Mouse (Mus musculus) MEL (cell line): Measurements from ENCODE around the gene Ube2j1.

Source experiments
- CTCF ChIP-seq, 3 experiments: IDR thresholded peaks in 2 of 3; conservative IDR thresholded peaks in 1 of 3; 2 replicates each; pipeline ENCODE4 v1.5.1; 2011 to 2012; ENCODE audit warnings: low read length in 3 of 3, low read depth in 2 of 3, mild to moderate bottlenecking in 2 of 3, improper control_type of control experiment in 1 of 3, inconsistent platforms in 1 of 3, mixed read lengths in 1 of 3, moderate library complexity in 1 of 3; ENCODE audit not compliant: control insufficient read depth in 1 of 3, insufficient read depth in 1 of 3, poor library complexity in 1 of 3, severe bottlenecking in 1 of 3
- MAZ ChIP-seq: IDR thresholded peaks from 2 replicates; pipeline ENCODE4 v1.6.1; 2012; ENCODE audit warnings: low read depth, mild to moderate bottlenecking, inconsistent platforms, low read length, improper control_type of control experiment
- POLR2A ChIP-seq, 2 experiments: IDR thresholded peaks; 2 replicates each; pipeline ENCODE4 v1.6.1; 2011 to 2012; ENCODE audit warnings: low read length in 2 of 2, mild to moderate bottlenecking in 2 of 2, control low read depth in 1 of 2, improper control_type of control experiment in 1 of 2, low read depth in 1 of 2, moderate library complexity in 1 of 2; ENCODE audit not compliant: control insufficient read depth in 1 of 2, insufficient read depth in 1 of 2, poor library complexity in 1 of 2
- TAL1 ChIP-seq: IDR thresholded peaks from 2 replicates; pipeline ENCODE4 v1.6.1; 2012; ENCODE audit warnings: mild to moderate bottlenecking, inconsistent platforms, low read length, moderate library complexity, mixed read lengths
- TCF12 ChIP-seq: IDR thresholded peaks from 2 replicates; pipeline ENCODE4 v1.6.1; 2014; ENCODE audit warnings: low read depth, mild to moderate bottlenecking, inconsistent platforms, low read length, improper control_type of control experiment, moderate library complexity
- ZKSCAN1 ChIP-seq: IDR thresholded peaks from 2 replicates; pipeline ENCODE4 v1.6.1; 2012; ENCODE audit warnings: low read depth, mild to moderate bottlenecking, inconsistent platforms, low read length, improper control_type of control experiment, moderate library complexity
- ZMIZ1 ChIP-seq: IDR thresholded peaks from 2 replicates; pipeline ENCODE4 v1.6.1; 2012; ENCODE audit warnings: low read depth, mild to moderate bottlenecking, inconsistent platforms, low read length, improper control_type of control experiment, moderate library complexity

- TF ChIP-seq TCF12 (no peak), CTCF (IDR thresholded peaks at IDR 0.05 in 2 of 3, conservative IDR thresholded peaks at IDR 0.05 in 1 of 3; ENCODE audit: control insufficient read depth in 1 of 3, insufficient read depth in 1 of 3, low read depth in 2 of 3, low read length in 3 of 3, poor library complexity in 1 of 3, severe bottlenecking in 1 of 3) (no peak), TAL1 (no peak), POLR2A (IDR thresholded peaks at IDR 0.05; ENCODE audit: control insufficient read depth in 1 of 2, insufficient read depth in 1 of 2, low read depth in 1 of 2, low read length in 2 of 2, poor library complexity in 1 of 2) (no peak), MAZ (no peak), ZKSCAN1 (no peak), ZMIZ1 (no peak)
These were observed 18.7 kb upstream of the Ube2j1 start for GRCm38 (mm10) chr4:33012484-33012883.
